Mouse (Mus musculus) liver, embryonic 12.5 days (tissue): ENCODE results near the gene Mta3. TPM values are rescaled to one million over a fixed set of nuclear protein-coding genes. Genes with fewer than 3 reads are reported as not detected.
A peak's percentile ranks its signal among the peaks of the same experiment; 100 is the strongest.

ENCODE experiments used
- ATAC-seq: fragments of 200-750 bp; cut with Nextera tagmentation; 2 replicates; pipeline ENCODE4 v1.8.0; 2017; ENCODE audit warnings: moderate number of reproducible peaks, mild to moderate bottlenecking, moderate library complexity
- H3K27ac ChIP-seq: fragments of 300-500 bp; sonication (generic); 2 replicates; pipeline ENCODE4 v1.5.1; 2016; ENCODE audit warnings: mild to moderate bottlenecking
- H3K27me3 ChIP-seq: fragments of 300-500 bp; sonication (generic); replicated peaks from 2 replicates; pipeline ENCODE4 v1.6.1; 2016; ENCODE audit warnings: mild to moderate bottlenecking, moderate library complexity
- H3K36me3 ChIP-seq: fragments of 300-500 bp; sonication (generic); 2 replicates; pipeline ENCODE4 v1.6.1; 2016; ENCODE audit warnings: mild to moderate bottlenecking, moderate library complexity
- H3K4me1 ChIP-seq: fragments of 300-500 bp; sonication (generic); 2 replicates; pipeline ENCODE4 v1.6.1; 2016
- H3K4me2 ChIP-seq: fragments of 300-500 bp; sonication (generic); 2 replicates; pipeline ENCODE4 v1.6.1; 2016; ENCODE audit warnings: mild to moderate bottlenecking, moderate library complexity
- H3K4me3 ChIP-seq: fragments of 300-500 bp; sonication (generic); 2 replicates; pipeline ENCODE4 v1.5.1; 2016; ENCODE audit warnings: mild to moderate bottlenecking, moderate library complexity
- H3K9ac ChIP-seq: fragments of 300-500 bp; sonication (generic); 2 replicates; pipeline ENCODE4 v1.6.1; 2016; ENCODE audit warnings: mild to moderate bottlenecking, moderate library complexity
- H3K9me3 ChIP-seq: fragments of 300-500 bp; sonication (generic); replicated peaks from 2 replicates; pipeline ENCODE4 v1.6.1; 2016; ENCODE audit warnings: mild to moderate bottlenecking, moderate library complexity
- WGBS: fragments of 180-500 bp; shearing (Covaris S2); methylation state at CpG from one replicate; pipeline ENCODE4 v1.1.7; 2016; ENCODE audit not compliant: insufficient replicate concordance; 5-methylcytosine and 5-hydroxymethylcytosine counted together
- polyA plus RNA-seq: library from polyadenylated mRNA; unstranded; fragments of >200 nt; fragmentation: Nextera tagmentation; extraction: Ambion mirVana; gene quantifications from 2 replicates; pipeline ENCODE4 v1.2.1, GENCODE M21; 2016

Mta3 gene
- polyA plus RNA-seq, 1 experiment from 2014 or later: 60.2 TPM

- Histone ChIP-seq H3K4me3 (no peak overlapping the region), H3K9ac (no peak overlapping the region), H3K36me3 (peaks cover 67% of the 10 kb centered on the region), H3K4me1 (peaks cover 60% of the 10 kb centered on the region), H3K27me3 (no peaks in the 10 kb centered on the region), H3K4me2 (no peak overlapping the region), H3K9me3 (no peaks in the 10 kb centered on the region), H3K27ac (no peak overlapping the region)
- 58% methylated on average over 6 of the region's 6 CpGs for WGBS
- ATAC-seq: no peak
Measured at GRCm38 (mm10) chr17:83770371-83770770, 64.4 kb downstream of the Mta3 start.

- Histone ChIP-seq H3K4me1 (peaks cover 62% of the 10 kb centered on the region), H3K9me3 (no peaks in the 10 kb centered on the region), H3K9ac (no peak overlapping the region), H3K4me2 (no peak overlapping the region), H3K36me3 (peaks cover 67% of the 10 kb centered on the region), H3K27ac (no peak overlapping the region), H3K27me3 (no peaks in the 10 kb centered on the region), H3K4me3 (no peak overlapping the region)
- no peak for ATAC-seq
- 83% methylated on average over 7 of the region's 7 CpGs for WGBS
Measured at GRCm38 (mm10) chr17:83770931-83771330, 65.0 kb downstream of the Mta3 start.

- peaks cover 61% of the 10 kb centered on the region for H3K4me1 ChIP-seq
- H3K4me2 ChIP-seq: no peak overlapping the region
- H3K27ac ChIP-seq: 0 out of 2 replicates have a peak overlapping the region, but pooled peaks have one; percentile 21
- no peaks in the 10 kb centered on the region for H3K9me3 ChIP-seq
- no peak overlapping the region for H3K4me3 ChIP-seq
- H3K27me3 ChIP-seq: no peaks in the 10 kb centered on the region
- H3K36me3 ChIP-seq: peaks cover 68% of the 10 kb centered on the region
- no peak overlapping the region for H3K9ac ChIP-seq
- WGBS: 79% methylated on average over 9 of the region's 9 CpGs
- ATAC-seq: no peak
Measured at GRCm38 (mm10) chr17:83772110-83772509, 66.1 kb downstream of the Mta3 start.

- peaks cover 68% of the 10 kb centered on the region for H3K36me3 ChIP-seq
- H3K27me3 ChIP-seq: no peaks in the 10 kb centered on the region
- ATAC-seq: peak; percentile 28; the same call in 1 of the 2 replicates
- no peak overlapping the region for H3K4me2 ChIP-seq
- no peak overlapping the region for H3K9ac ChIP-seq
- H3K4me3 ChIP-seq: no peak overlapping the region
- H3K9me3 ChIP-seq: no peaks in the 10 kb centered on the region
- peak overlapping the region; percentile 29; the same call in 1 of the 2 replicates for H3K27ac ChIP-seq
- 47% methylated on average over 8 of the region's 8 CpGs for WGBS
- peaks cover 61% of the 10 kb centered on the region for H3K4me1 ChIP-seq
Measured at GRCm38 (mm10) chr17:83772711-83773110, 66.7 kb downstream of the Mta3 start.

- H3K4me3 ChIP-seq: no peak overlapping the region
- WGBS: 90% methylated on average over 7 of the region's 7 CpGs
- no peak for ATAC-seq
- H3K36me3 ChIP-seq: peaks cover 57% of the 10 kb centered on the region
- no peak overlapping the region for H3K27ac ChIP-seq
- H3K4me1 ChIP-seq: peaks cover 54% of the 10 kb centered on the region
- no peak overlapping the region for H3K9ac ChIP-seq
- no peak overlapping the region for H3K4me2 ChIP-seq
- H3K9me3 ChIP-seq: no peaks in the 10 kb centered on the region
- no peaks in the 10 kb centered on the region for H3K27me3 ChIP-seq
Measured at GRCm38 (mm10) chr17:83776965-83777364, 71.0 kb downstream of the Mta3 start.

GRCm38 (mm10) chr17:83777462-83778051 lies 71.6 kb downstream of the Mta3 start:
- H3K4me3 ChIP-seq: no peak overlapping the region
- H3K27ac ChIP-seq: peak overlapping the region; percentile 30; the same call in 1 of the 2 replicates
- no peaks in the 10 kb centered on the region for H3K27me3 ChIP-seq
- no peak overlapping the region for H3K9ac ChIP-seq
- H3K9me3 ChIP-seq: no peaks in the 10 kb centered on the region
- H3K36me3 ChIP-seq: peaks cover 57% of the 10 kb centered on the region
- peaks cover 48% of the 10 kb centered on the region for H3K4me1 ChIP-seq
- 71% methylated on average over 9 of the region's 9 CpGs for WGBS
- H3K4me2 ChIP-seq: no peak overlapping the region
- ATAC-seq: no peak

GRCm38 (mm10) chr17:83780228-83780627 lies 74.3 kb downstream of the Mta3 start:
- ATAC-seq: peak; percentile 95
- H3K4me3 ChIP-seq: no peak overlapping the region
- H3K4me1 ChIP-seq: peaks cover 40% of the 10 kb centered on the region
- peak overlapping the region; percentile 76 for H3K27ac ChIP-seq
- WGBS: 39% methylated on average over 5 of the region's 5 CpGs
- no peaks in the 10 kb centered on the region for H3K27me3 ChIP-seq
- peak overlapping the region; percentile 24; the same call in 1 of the 2 replicates for H3K9ac ChIP-seq
- peak overlapping the region; percentile 45 for H3K4me2 ChIP-seq
- peaks cover 74% of the 10 kb centered on the region for H3K36me3 ChIP-seq
- H3K9me3 ChIP-seq: no peaks in the 10 kb centered on the region

GRCm38 (mm10) chr17:83782740-83783139 lies 76.8 kb downstream of the Mta3 start:
- WGBS: 82% methylated on average over 5 of the region's 5 CpGs
- H3K9ac ChIP-seq: no peak overlapping the region
- no peak overlapping the region for H3K4me2 ChIP-seq
- H3K27ac ChIP-seq: no peak overlapping the region
- no peak overlapping the region for H3K4me3 ChIP-seq
- H3K27me3 ChIP-seq: no peaks in the 10 kb centered on the region
- H3K4me1 ChIP-seq: peaks cover 28% of the 10 kb centered on the region
- ATAC-seq: no peak
- peaks cover 71% of the 10 kb centered on the region for H3K36me3 ChIP-seq
- H3K9me3 ChIP-seq: no peaks in the 10 kb centered on the region

GRCm38 (mm10) chr17:83786418-83786817 lies 80.5 kb downstream of the Mta3 start:
- H3K4me3 ChIP-seq: no peak overlapping the region
- ATAC-seq: peak; percentile 41; the same call in 1 of the 2 replicates
- no peaks in the 10 kb centered on the region for H3K4me1 ChIP-seq
- H3K27me3 ChIP-seq: no peaks in the 10 kb centered on the region
- H3K36me3 ChIP-seq: peaks cover 92% of the 10 kb centered on the region
- no peak overlapping the region for H3K27ac ChIP-seq
- H3K9ac ChIP-seq: no peak overlapping the region
- no peaks in the 10 kb centered on the region for H3K9me3 ChIP-seq
- H3K4me2 ChIP-seq: no peak overlapping the region
- WGBS: 79% methylated on average over 6 of the region's 6 CpGs

- 55% methylated on average over 5 of the region's 5 CpGs for WGBS
- Histone ChIP-seq H3K27me3 (no peaks in the 10 kb centered on the region), H3K9ac (no peak overlapping the region), H3K4me1 (no peaks in the 10 kb centered on the region), H3K4me3 (no peak overlapping the region), H3K4me2 (no peak overlapping the region), H3K27ac (no peak overlapping the region), H3K9me3 (no peaks in the 10 kb centered on the region), H3K36me3 (peaks cover 89% of the 10 kb centered on the region)
- no peak for ATAC-seq
Measured at GRCm38 (mm10) chr17:83790158-83790557, 84.2 kb downstream of the Mta3 start.

- no peak for ATAC-seq
- Histone ChIP-seq H3K4me3 (no peak overlapping the region), H3K27me3 (no peaks in the 10 kb centered on the region), H3K9ac (no peak overlapping the region), H3K27ac (no peak overlapping the region), H3K4me1 (no peaks in the 10 kb centered on the region), H3K4me2 (no peak overlapping the region), H3K36me3 (peaks cover 74% of the 10 kb centered on the region), H3K9me3 (no peaks in the 10 kb centered on the region)
- WGBS: 88% methylated on average over 23 of the region's 23 CpGs
Measured at GRCm38 (mm10) chr17:83792388-83792787, 86.4 kb downstream of the Mta3 start.

GRCm38 (mm10) chr17:83795121-83795520 lies 89.2 kb downstream of the Mta3 start:
- Histone ChIP-seq H3K36me3 (peaks cover 61% of the 10 kb centered on the region), H3K27ac (no peak overlapping the region), H3K4me3 (no peak overlapping the region), H3K9me3 (no peaks in the 10 kb centered on the region), H3K4me2 (no peak overlapping the region), H3K27me3 (no peaks in the 10 kb centered on the region), H3K4me1 (no peaks in the 10 kb centered on the region), H3K9ac (no peak overlapping the region)
- ATAC-seq: no peak
- 90% methylated on average over 17 of the region's 17 CpGs for WGBS
